Mouse (Mus musculus) liver, postnatal 0 days (tissue): Measurements from ENCODE around the gene Tlcd1.

Source experiments
- CTCF ChIP-seq: sonication (generic); IDR thresholded peaks from 2 replicates; pipeline ENCODE4 v1.5.1; 2016; ENCODE audit warnings: antibody characterized with exemption, low read depth
- EP300 ChIP-seq: IDR thresholded peaks from 2 replicates; pipeline ENCODE4 v1.6.1; 2016; ENCODE audit warnings: antibody characterized with exemption, low read depth, mild to moderate bottlenecking

DNA sequence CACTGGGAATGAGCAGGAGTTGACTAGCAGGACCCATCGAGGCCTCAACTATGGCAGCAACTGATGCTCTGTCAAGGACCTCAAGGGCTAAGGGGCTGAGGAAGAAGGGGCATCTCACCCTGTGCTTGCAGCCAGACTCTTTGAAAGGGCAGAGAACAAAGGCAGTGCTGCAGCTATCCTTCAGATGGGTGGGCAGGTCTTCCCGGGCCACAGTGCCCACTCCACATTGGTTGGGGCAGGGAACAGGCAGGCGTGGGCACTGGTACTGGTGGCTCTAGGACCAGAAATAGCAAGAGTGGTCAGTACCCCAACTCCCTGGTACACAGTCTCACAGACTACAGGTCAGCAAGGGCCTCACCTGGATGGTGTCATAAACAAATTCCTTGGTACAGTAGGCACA is 15.8 kb upstream of the Tlcd1 start:
- no peak for TF ChIP-seq CTCF
- TF ChIP-seq EP300 = no peak
